Mouse (Mus musculus) hindbrain, embryonic 11.5 days (tissue): ENCODE data around the gene Asic5. TPM values are rescaled to one million over a fixed set of nuclear protein-coding genes. Genes with fewer than 3 reads are reported as not detected.

Experiments
- ATAC-seq: fragments of 200-750 bp; cut with Nextera tagmentation; 2 replicates; pipeline ENCODE4 v1.8.0; 2017; ENCODE audit warnings: mild to moderate bottlenecking, moderate TSS enrichment, moderate library complexity; ENCODE audit not compliant: low FRiP score
- DNase-seq: peaks from one replicate; pipeline ENCODE4 v3.0.0-alpha.2; 2015; ENCODE audit warnings: low spot score
- H3K27ac ChIP-seq: fragments of 300-500 bp; sonication (generic); 2 replicates; pipeline ENCODE4 v1.5.1; 2014; ENCODE audit warnings: mild to moderate bottlenecking, low read depth, low read length
- H3K27me3 ChIP-seq: fragments of 300-500 bp; sonication (generic); 2 replicates; pipeline ENCODE4 v1.6.1; 2014; ENCODE audit warnings: mild to moderate bottlenecking, low read length, moderate library complexity, mixed read lengths; ENCODE audit not compliant: control insufficient read depth, insufficient read depth
- H3K36me3 ChIP-seq: fragments of 300-500 bp; sonication (generic); 2 replicates; pipeline ENCODE4 v1.6.1; 2014; ENCODE audit warnings: mild to moderate bottlenecking, low read length, moderate library complexity, mixed read lengths; ENCODE audit not compliant: control insufficient read depth, insufficient read depth
- H3K4me1 ChIP-seq: fragments of 300-500 bp; sonication (generic); replicated peaks from 2 replicates; pipeline ENCODE4 v1.6.1; 2014; ENCODE audit warnings: low read length, mixed read lengths; ENCODE audit not compliant: control insufficient read depth, insufficient read depth
- H3K4me2 ChIP-seq: fragments of 300-500 bp; sonication (generic); replicated peaks from 2 replicates; pipeline ENCODE4 v1.6.1; 2014; ENCODE audit warnings: mild to moderate bottlenecking, low read depth, low read length
- H3K4me3 ChIP-seq: fragments of 300-500 bp; sonication (generic); 2 replicates; pipeline ENCODE4 v1.5.1; 2014; ENCODE audit warnings: low read depth, low read length
- H3K9ac ChIP-seq: fragments of 300-500 bp; sonication (generic); 2 replicates; pipeline ENCODE4 v1.6.1; 2014; ENCODE audit warnings: low read depth, low read length
- H3K9me3 ChIP-seq: fragments of 300-500 bp; sonication (generic); 2 replicates; pipeline ENCODE4 v1.6.1; 2016; ENCODE audit warnings: low read length; ENCODE audit not compliant: control insufficient read depth
- WGBS: fragments of 180-500 bp; shearing (Covaris S2); extraction: QIAGEN DNeasy Blood & Tissue Kit; methylation state at CpG from one replicate; pipeline ENCODE4 v1.1.7; 2014; 5-methylcytosine and 5-hydroxymethylcytosine counted together
- polyA plus RNA-seq: library from polyadenylated mRNA; unstranded; fragments of >200 nt; fragmentation: Nextera tagmentation; extraction: Ambion mirVana; gene quantifications from 2 replicates; pipeline ENCODE4 v1.2.1, GENCODE M21; 2014

The Asic5 gene
- polyA plus RNA-seq, 1 experiment from 2014 or later: not detected

- Histone ChIP-seq H3K4me2 (no peak overlapping the region), H3K36me3 (no peaks in the 10 kb centered on the region), H3K4me1 (no peaks in the 10 kb centered on the region), H3K27me3 (no peaks in the 10 kb centered on the region), H3K9me3 (no peaks in the 10 kb centered on the region), H3K27ac (no peak overlapping the region), H3K9ac (no peak overlapping the region), H3K4me3 (no peak overlapping the region)
- 84% methylated on average over 5 of the region's 5 CpGs for WGBS
- DNase-seq (no peak), ATAC-seq (no peak)
Observed at GRCm38 (mm10) chr3:81961336-81961735, 20.8 kb upstream of the Asic5 start.

DNA sequence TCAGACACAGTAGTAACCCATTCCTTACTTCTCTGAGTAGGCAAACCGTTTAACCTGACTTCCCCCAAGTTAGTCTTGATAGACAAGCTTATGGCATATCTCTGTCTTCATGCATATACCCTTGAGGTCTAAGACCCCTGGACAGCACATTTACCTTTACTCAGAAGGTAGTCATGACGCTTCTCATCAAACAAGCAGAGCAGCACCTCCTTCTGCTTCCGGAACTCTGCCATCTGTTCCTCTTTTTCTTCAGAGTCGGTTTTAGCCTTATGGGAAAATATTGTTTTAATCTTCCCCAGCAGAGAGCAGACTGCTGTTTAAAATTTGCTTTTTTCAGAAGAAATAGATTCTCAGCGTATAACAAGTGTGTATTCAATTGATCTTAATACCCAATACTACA is 18.3 kb upstream of the Asic5 start:
- WGBS: 80% methylated on average over 5 of the region's 5 CpGs
- Histone ChIP-seq H3K4me3 (no peak overlapping the region), H3K36me3 (no peaks in the 10 kb centered on the region), H3K27ac (no peak overlapping the region), H3K9me3 (no peaks in the 10 kb centered on the region), H3K9ac (no peak overlapping the region), H3K4me2 (no peak overlapping the region), H3K27me3 (no peaks in the 10 kb centered on the region), H3K4me1 (no peaks in the 10 kb centered on the region)
- DNase-seq (no peak), ATAC-seq (no peak)

- Histone ChIP-seq H3K36me3 (no peaks in the 10 kb centered on the region), H3K4me2 (no peak overlapping the region), H3K9me3 (no peaks in the 10 kb centered on the region), H3K4me1 (no peaks in the 10 kb centered on the region), H3K27me3 (no peaks in the 10 kb centered on the region), H3K9ac (no peak overlapping the region), H3K27ac (no peak overlapping the region), H3K4me3 (no peak overlapping the region)
- ATAC-seq (no peak), DNase-seq (no peak)
- WGBS: 68% methylated on average over 3 of the region's 3 CpGs
Observed at GRCm38 (mm10) chr3:81964596-81964995, 17.5 kb upstream of the Asic5 start.

- Histone ChIP-seq H3K9me3 (no peaks in the 10 kb centered on the region), H3K27me3 (no peaks in the 10 kb centered on the region), H3K4me1 (no peaks in the 10 kb centered on the region), H3K36me3 (no peaks in the 10 kb centered on the region), H3K4me3 (no peak overlapping the region), H3K27ac (no peak overlapping the region), H3K4me2 (no peak overlapping the region), H3K9ac (no peak overlapping the region)
- no peak for ATAC-seq
- DNase-seq: no peak
- 83% methylated on average over 4 of the region's 4 CpGs for WGBS
Observed at GRCm38 (mm10) chr3:81975607-81976006, 6.5 kb upstream of the Asic5 start.

DNA sequence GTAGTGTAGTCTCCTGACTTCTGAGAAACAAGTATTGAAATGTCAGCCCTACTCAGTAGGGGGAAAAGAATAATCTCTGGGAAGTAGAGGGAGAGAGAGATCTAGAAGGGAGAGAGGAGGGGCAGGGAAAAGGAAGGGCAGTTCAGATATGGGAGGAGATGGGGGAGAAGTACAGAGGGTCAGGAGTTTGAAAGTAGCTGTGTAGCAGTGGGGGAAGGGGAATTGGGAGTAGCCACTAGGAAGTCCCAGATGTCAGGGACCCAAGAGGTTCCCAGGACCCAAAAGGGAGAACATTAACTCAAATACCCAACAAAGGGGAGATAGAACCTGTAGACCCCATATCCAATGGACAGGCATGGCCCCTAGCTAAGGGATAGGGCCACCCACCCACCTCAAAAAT is 6.0 kb upstream of the Asic5 start, which contains the start of gene Tdo2:
Tdo2 (minus strand) TSS at position 101 of the 400 bp plus-strand sequence.
- H3K9ac ChIP-seq: no peak within 1 kb of the TSS
- ATAC-seq: no peak
- no peak for DNase-seq
- H3K27ac ChIP-seq: no peak within 1 kb of the TSS
- no peaks in the 10 kb centered on the region for H3K4me1 ChIP-seq
- H3K27me3 ChIP-seq: no peaks in the 10 kb centered on the region
- no peaks in the 10 kb centered on the region for H3K9me3 ChIP-seq
- no peak within 1 kb of the TSS for H3K4me3 ChIP-seq
- H3K4me2 ChIP-seq: no peak within 1 kb of the TSS
- no peaks in the 10 kb centered on the region for H3K36me3 ChIP-seq

- H3K27ac ChIP-seq: no peak overlapping the region
- no peak overlapping the region for H3K9ac ChIP-seq
- H3K4me1 ChIP-seq: no peaks in the 10 kb centered on the region
- no peak overlapping the region for H3K4me3 ChIP-seq
- H3K27me3 ChIP-seq: no peaks in the 10 kb centered on the region
- H3K4me2 ChIP-seq: no peak overlapping the region
- H3K36me3 ChIP-seq: no peaks in the 10 kb centered on the region
- 92% methylated on average over 5 of the region's 5 CpGs for WGBS
- H3K9me3 ChIP-seq: no peaks in the 10 kb centered on the region
- ATAC-seq: no peak
- DNase-seq: no peak
Observed at GRCm38 (mm10) chr3:81981576-81981975, 514 bp upstream of the Asic5 start.

DNA sequence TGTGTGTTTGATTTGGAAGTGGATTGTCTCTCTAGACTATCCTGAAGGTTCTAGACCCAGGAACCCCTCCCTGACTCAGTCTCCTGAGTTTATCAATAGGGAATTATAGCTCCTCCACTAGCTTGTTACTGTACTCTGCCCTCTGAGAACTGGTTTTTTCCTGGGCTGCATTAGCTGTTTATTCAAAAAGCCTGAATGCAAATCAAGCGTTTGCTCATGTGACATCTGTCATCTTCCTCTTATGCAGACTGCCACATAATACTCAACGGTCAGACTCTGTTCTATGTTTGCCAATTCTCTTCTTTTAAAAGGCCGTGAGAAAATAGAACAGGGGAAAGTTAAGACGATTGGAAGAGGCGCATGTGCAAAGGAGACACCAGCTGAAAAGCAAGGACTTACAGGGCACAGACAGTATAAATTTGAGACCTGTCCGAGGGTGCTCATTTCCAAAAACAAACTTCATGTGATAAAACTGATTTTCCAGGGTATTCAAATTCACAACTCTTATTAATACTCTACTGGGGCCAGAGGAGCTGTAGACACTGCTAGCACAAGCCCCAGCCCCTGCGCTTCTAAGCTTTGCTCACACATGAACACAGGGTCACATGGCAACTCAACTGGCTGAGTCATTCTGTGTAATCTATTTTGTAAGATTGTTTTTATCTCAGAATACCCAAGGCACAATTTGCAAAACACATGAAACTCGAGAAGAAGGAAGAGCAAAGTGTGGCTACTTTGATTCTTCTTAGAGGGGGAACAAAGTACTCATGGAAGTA is 1.2 kb downstream of the Asic5 start:
- H3K9ac ChIP-seq: no peak overlapping the region
- no peak for DNase-seq
- no peak overlapping the region for H3K27ac ChIP-seq
- H3K4me1 ChIP-seq: no peaks in the 10 kb centered on the region
- H3K36me3 ChIP-seq: no peaks in the 10 kb centered on the region
- H3K9me3 ChIP-seq: no peaks in the 10 kb centered on the region
- H3K27me3 ChIP-seq: no peaks in the 10 kb centered on the region
- no peak for ATAC-seq
- no peak overlapping the region for H3K4me3 ChIP-seq
- H3K4me2 ChIP-seq: no peak overlapping the region
- WGBS: 89% methylated on average over 8 of the region's 8 CpGs

GRCm38 (mm10) chr3:81985100-81985499 is 3.0 kb downstream of the Asic5 start:
- DNase-seq: no peak
- no peak overlapping the region for H3K9ac ChIP-seq
- no peaks in the 10 kb centered on the region for H3K9me3 ChIP-seq
- H3K27me3 ChIP-seq: no peaks in the 10 kb centered on the region
- ATAC-seq: no peak
- no peaks in the 10 kb centered on the region for H3K36me3 ChIP-seq
- no peaks in the 10 kb centered on the region for H3K4me1 ChIP-seq
- WGBS: 85% methylated on average over 1 of the region's 1 CpGs
- no peak overlapping the region for H3K27ac ChIP-seq
- H3K4me3 ChIP-seq: no peak overlapping the region
- no peak overlapping the region for H3K4me2 ChIP-seq

GRCm38 (mm10) chr3:81986103-81986502 is 4.0 kb downstream of the Asic5 start:
- no peaks in the 10 kb centered on the region for H3K36me3 ChIP-seq
- 91% methylated on average over 2 of the region's 2 CpGs for WGBS
- no peaks in the 10 kb centered on the region for H3K4me1 ChIP-seq
- ATAC-seq: no peak
- no peak overlapping the region for H3K9ac ChIP-seq
- H3K27ac ChIP-seq: no peak overlapping the region
- H3K9me3 ChIP-seq: no peaks in the 10 kb centered on the region
- no peak overlapping the region for H3K4me3 ChIP-seq
- H3K4me2 ChIP-seq: no peak overlapping the region
- no peak for DNase-seq
- no peaks in the 10 kb centered on the region for H3K27me3 ChIP-seq
